Mouse (Mus musculus) heart, embryonic 11.5 days (tissue): ENCODE measurements around the gene Srsf6. TPM values are rescaled to one million over a fixed set of nuclear protein-coding genes. Genes with fewer than 3 reads are reported as not detected.

Experiments
- ATAC-seq: fragments of 200-750 bp; cut with Nextera tagmentation; replicated peaks from 2 replicates; pipeline ENCODE4 v1.8.0; 2017; ENCODE audit warnings: moderate library complexity; ENCODE audit not compliant: insufficient number of reproducible peaks, low FRiP score, low TSS enrichment
- H3K27ac ChIP-seq: fragments of 300-500 bp; sonication (generic); 2 replicates; pipeline ENCODE4 v1.5.1; 2014; ENCODE audit warnings: mild to moderate bottlenecking, low read depth, low read length
- H3K27me3 ChIP-seq: fragments of 300-500 bp; sonication (generic); 2 replicates; pipeline ENCODE4 v1.6.1; 2014; ENCODE audit warnings: mild to moderate bottlenecking, low read length, mixed read lengths; ENCODE audit not compliant: control insufficient read depth, insufficient read depth
- H3K36me3 ChIP-seq: fragments of 300-500 bp; sonication (generic); 2 replicates; pipeline ENCODE4 v1.6.1; 2014; ENCODE audit warnings: mild to moderate bottlenecking, low read length, moderate library complexity, mixed read lengths; ENCODE audit not compliant: control insufficient read depth, insufficient read depth
- H3K4me1 ChIP-seq: fragments of 300-500 bp; sonication (generic); 2 replicates; pipeline ENCODE4 v1.6.1; 2014; ENCODE audit warnings: low read length; ENCODE audit not compliant: control insufficient read depth, insufficient read depth
- H3K4me2 ChIP-seq: fragments of 300-500 bp; sonication (generic); 2 replicates; pipeline ENCODE4 v1.6.1; 2014; ENCODE audit warnings: mild to moderate bottlenecking, moderate library complexity
- H3K4me3 ChIP-seq: fragments of 300-500 bp; sonication (generic); 2 replicates; pipeline ENCODE4 v1.5.1; 2014; ENCODE audit warnings: low read depth, low read length
- H3K9ac ChIP-seq: fragments of 300-500 bp; sonication (generic); 2 replicates; pipeline ENCODE4 v1.6.1; 2014; ENCODE audit warnings: mild to moderate bottlenecking, low read depth, low read length, moderate library complexity
- H3K9me3 ChIP-seq: fragments of 300-500 bp; sonication (generic); replicated peaks from 2 replicates; pipeline ENCODE4 v1.6.1; 2016; ENCODE audit warnings: low read length; ENCODE audit not compliant: control insufficient read depth
- WGBS: fragments of 180-500 bp; shearing (Covaris S2); extraction: QIAGEN DNeasy Blood & Tissue Kit; methylation state at CpG from one replicate; pipeline ENCODE4 v1.1.7; 2014; ENCODE audit not compliant: insufficient replicate concordance; 5-methylcytosine and 5-hydroxymethylcytosine counted together
- polyA plus RNA-seq: library from polyadenylated mRNA; unstranded; fragments of >200 nt; fragmentation: Nextera tagmentation; extraction: Ambion mirVana; gene quantifications from 2 replicates; pipeline ENCODE4 v1.2.1, GENCODE M21; 2014

The Srsf6 gene
- polyA plus RNA-seq, 1 experiment from 2014 or later = 164 TPM

DNA sequence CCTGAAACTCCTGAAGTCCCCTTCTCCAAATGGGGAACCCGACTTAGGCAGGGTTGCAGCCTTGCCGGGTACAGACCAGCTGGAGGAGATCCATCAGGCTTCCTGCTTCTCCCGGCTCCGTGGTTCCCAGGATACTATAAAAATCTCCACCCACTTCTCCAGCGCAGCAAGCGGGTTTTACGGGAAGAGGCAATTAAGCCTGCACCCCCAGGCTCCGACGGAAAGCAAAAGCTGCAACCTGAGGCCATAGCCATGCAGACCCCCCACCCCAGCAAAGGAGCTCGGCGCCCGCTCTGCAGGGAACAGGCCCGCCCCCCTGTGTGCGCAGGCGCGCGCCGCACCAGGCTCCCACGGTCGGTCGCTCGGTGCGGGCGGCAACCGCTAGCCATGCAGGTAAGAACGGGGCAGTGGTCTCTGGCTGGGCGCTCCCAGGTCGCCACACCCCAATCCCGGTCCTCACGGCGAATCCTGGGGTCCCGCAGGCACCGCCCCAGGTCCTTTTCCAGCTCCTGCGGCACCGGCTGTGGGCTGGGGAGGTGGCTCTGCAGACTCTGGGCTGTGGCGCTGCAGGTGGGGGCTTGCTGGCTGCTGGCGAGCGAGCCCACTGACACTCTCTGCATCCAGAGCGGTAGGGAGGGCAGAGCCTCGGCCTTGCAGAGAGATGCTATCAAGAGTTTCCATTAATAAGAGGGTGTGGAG lies 12.0 kb downstream of the Srsf6 start, which contains the start of gene L3mbtl1:
Gene L3mbtl1 (plus strand): TSS at position 325 of the 699 bp plus-strand sequence.
- ATAC-seq = no peak
- peak within 1 kb of the TSS; percentile 98 for H3K4me2 ChIP-seq
- peak within 1 kb of the TSS; percentile 69 for H3K9ac ChIP-seq
- peaks cover 23% of the 10 kb centered on the region for H3K27me3 ChIP-seq
- H3K4me3 ChIP-seq = peak within 1 kb of the TSS; percentile 63
- H3K27ac ChIP-seq = no peak within 1 kb of the TSS
- H3K36me3 ChIP-seq = peaks cover 8% of the 10 kb centered on the region; the same call in 1 of the 2 replicates
- WGBS = under 1% methylated on average over 40 of the region's 40 CpGs
- H3K4me1 ChIP-seq = peaks cover 2% of the 10 kb centered on the region; the same call in 1 of the 2 replicates
- no peaks in the 10 kb centered on the region for H3K9me3 ChIP-seq

DNA sequence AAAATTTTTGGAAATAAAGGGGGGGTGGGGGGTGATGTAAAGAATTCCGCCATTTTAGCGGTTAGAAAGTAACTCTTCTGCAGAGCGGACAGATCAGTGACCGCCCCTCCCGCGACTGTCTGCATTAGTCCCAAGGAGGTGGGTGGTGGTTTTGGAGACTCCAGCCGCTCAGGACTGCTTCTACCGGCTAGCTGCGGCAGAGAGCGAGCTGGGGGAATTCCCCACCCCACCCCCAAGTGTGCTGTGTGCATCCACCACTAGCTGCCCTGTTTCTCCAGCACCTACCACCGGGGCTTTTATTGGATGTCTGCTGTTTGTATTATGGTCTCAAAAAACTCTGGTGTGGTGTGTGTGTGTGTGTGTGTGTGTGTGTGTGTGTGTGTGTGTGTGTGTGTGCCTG lies 12.6 kb downstream of the Srsf6 start:
- H3K4me3 ChIP-seq = peak overlapping the region; percentile 63
- no peaks in the 10 kb centered on the region for H3K9me3 ChIP-seq
- peaks cover 2% of the 10 kb centered on the region; the same call in 1 of the 2 replicates for H3K4me1 ChIP-seq
- WGBS = 10% methylated on average over 11 of the region's 11 CpGs
- 0 out of 2 replicates have a peak, but pooled peaks cover 2% of the 10 kb centered on the region for H3K36me3 ChIP-seq
- peaks cover 23% of the 10 kb centered on the region for H3K27me3 ChIP-seq
- H3K27ac ChIP-seq = no peak overlapping the region
- ATAC-seq = no peak
- peak overlapping the region; percentile 98 for H3K4me2 ChIP-seq
- H3K9ac ChIP-seq = no peak overlapping the region

DNA sequence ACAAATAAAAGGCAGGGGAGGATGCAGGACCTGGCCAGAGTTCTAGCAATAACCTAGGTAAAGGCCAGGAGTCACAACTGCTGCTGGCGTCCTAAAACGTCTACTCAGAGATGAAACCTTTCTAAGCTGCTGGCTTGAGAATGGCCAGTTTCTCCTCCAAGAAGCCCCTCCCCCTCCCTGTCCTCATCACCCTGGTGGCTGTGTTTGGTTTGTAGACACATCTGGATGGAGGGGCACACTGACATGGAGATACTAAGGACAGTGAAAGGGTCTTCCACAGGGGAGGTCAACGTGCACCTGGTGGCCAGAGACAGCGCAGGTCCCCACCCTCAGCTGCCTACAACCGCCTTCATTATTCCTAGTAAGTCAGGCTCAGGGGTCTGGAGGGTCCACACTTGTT lies 15.6 kb downstream of the Srsf6 start:
- 77% methylated on average over 5 of the region's 5 CpGs for WGBS

DNA sequence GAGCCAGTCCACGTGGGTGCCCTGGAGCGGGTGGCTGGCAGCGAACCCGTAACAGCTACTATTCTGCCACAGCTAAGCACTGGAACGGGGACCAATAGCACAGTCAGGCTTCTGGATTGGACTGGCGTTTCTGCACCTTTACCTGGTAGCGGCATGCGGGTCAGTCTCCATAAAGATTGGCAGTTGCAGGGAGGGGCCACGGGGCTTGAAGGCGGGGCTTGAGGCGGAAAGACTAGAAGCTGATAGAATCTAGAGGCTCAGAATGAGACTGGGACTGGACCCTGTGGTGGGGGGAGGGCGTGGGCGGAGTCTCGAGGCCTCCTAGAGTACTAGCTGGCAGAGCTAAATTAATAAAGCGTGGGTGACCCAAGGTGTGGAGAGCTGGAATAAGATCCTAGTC lies 16.4 kb downstream of the Srsf6 start:
- Histone ChIP-seq H3K4me1 (peaks cover 2% of the 10 kb centered on the region; the same call in 1 of the 2 replicates), H3K4me2 (peak overlapping the region; percentile 60), H3K36me3 (no peaks in the 10 kb centered on the region), H3K27ac (no peak overlapping the region), H3K9me3 (no peaks in the 10 kb centered on the region), H3K4me3 (peak overlapping the region; percentile 24; the same call in 1 of the 2 replicates), H3K27me3 (peaks cover 19% of the 10 kb centered on the region), H3K9ac (no peak overlapping the region)
- WGBS = 33% methylated on average over 15 of the region's 15 CpGs
- ATAC-seq = no peak

More for the DNA sequence above, 15.6 kb downstream of the Srsf6 start:
- Histone ChIP-seq H3K4me3 (no peak overlapping the region), H3K9ac (no peak overlapping the region), H3K4me2 (no peak overlapping the region), H3K4me1 (peaks cover 2% of the 10 kb centered on the region; the same call in 1 of the 2 replicates), H3K27ac (no peak overlapping the region), H3K9me3 (no peaks in the 10 kb centered on the region), H3K36me3 (no peaks in the 10 kb centered on the region), H3K27me3 (peaks cover 20% of the 10 kb centered on the region)
- ATAC-seq = no peak

DNA sequence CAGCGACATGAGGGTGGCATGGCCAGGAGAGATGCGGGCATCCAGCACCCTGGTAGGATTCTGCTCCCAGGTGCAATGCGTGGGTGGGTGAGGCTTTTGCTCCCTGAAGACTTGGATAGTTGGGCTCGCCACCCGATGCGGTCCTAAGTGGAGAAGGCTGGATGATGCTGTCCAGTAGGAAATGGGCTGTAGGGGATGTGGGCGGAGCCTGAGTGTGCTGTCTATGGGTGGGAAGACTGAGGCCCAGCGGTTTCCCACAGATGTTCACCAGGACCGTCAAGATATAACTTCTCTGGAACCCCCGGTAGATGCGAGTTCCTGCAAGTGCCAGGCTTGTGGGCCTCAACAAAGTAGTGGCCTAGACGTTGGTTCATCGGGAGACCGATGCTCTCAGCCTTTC lies 16.9 kb downstream of the Srsf6 start:
- Histone ChIP-seq H3K4me2 (peak overlapping the region; percentile 60), H3K9me3 (no peaks in the 10 kb centered on the region), H3K36me3 (no peaks in the 10 kb centered on the region), H3K4me1 (no peaks in the 10 kb centered on the region; the same call in 1 of the 2 replicates), H3K9ac (no peak overlapping the region), H3K27ac (no peak overlapping the region), H3K4me3 (peak overlapping the region; percentile 24), H3K27me3 (peaks cover 14% of the 10 kb centered on the region)
- no peak for ATAC-seq
- 49% methylated on average over 14 of the region's 14 CpGs for WGBS

DNA sequence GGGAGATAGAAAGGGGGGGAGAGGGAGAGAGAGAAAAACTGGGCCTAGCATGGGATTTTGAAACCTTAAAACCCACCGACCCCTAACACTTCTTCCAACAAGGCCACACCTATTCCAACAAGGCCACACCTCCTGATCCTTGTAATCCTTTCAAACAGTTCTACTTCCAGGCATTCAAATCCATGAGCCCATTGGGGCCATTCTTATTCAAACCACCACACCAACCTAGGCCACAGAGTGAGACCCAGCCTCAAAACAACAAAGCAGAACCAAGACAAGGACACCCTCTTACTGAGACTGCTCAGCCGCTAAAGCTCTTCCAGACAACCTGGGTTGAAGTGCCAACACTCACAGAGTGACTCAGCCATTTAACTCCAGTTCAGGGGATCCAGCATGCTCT lies 19.4 kb downstream of the Srsf6 start:
- H3K9ac ChIP-seq = no peak overlapping the region
- no peak for ATAC-seq
- no peak overlapping the region for H3K4me3 ChIP-seq
- 85% methylated on average over 2 of the region's 2 CpGs for WGBS
- H3K36me3 ChIP-seq = no peaks in the 10 kb centered on the region
- H3K4me2 ChIP-seq = no peak overlapping the region
- no peaks in the 10 kb centered on the region; the same call in 1 of the 2 replicates for H3K27me3 ChIP-seq
- H3K4me1 ChIP-seq = no peaks in the 10 kb centered on the region
- H3K27ac ChIP-seq = no peak overlapping the region
- H3K9me3 ChIP-seq = no peaks in the 10 kb centered on the region

DNA sequence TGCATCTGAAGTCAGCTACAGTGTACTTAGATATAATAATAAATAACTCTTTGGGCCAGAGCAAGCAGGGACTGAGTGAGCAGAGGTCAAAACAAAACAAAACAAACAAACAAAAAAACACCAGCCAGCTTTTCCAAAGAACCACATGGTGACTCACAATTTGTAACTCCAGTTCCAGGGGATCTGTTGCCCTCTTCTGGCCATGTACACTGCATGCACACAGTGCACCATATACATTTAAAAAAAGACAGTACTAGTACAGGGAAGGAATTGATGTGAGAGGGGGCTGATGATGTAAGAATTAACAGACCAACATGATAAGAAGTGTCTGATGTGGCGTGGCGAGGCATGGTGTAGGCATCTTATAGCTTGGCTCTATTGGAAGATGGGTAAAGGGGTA lies 25.5 kb downstream of the Srsf6 start:
- H3K9ac ChIP-seq = no peak overlapping the region
- WGBS = 88% methylated on average over 2 of the region's 2 CpGs
- no peak overlapping the region for H3K27ac ChIP-seq
- H3K36me3 ChIP-seq = no peaks in the 10 kb centered on the region
- no peaks in the 10 kb centered on the region for H3K27me3 ChIP-seq
- H3K4me1 ChIP-seq = no peaks in the 10 kb centered on the region
- no peak overlapping the region for H3K4me2 ChIP-seq
- H3K9me3 ChIP-seq = no peaks in the 10 kb centered on the region
- ATAC-seq = no peak
- H3K4me3 ChIP-seq = no peak overlapping the region

DNA sequence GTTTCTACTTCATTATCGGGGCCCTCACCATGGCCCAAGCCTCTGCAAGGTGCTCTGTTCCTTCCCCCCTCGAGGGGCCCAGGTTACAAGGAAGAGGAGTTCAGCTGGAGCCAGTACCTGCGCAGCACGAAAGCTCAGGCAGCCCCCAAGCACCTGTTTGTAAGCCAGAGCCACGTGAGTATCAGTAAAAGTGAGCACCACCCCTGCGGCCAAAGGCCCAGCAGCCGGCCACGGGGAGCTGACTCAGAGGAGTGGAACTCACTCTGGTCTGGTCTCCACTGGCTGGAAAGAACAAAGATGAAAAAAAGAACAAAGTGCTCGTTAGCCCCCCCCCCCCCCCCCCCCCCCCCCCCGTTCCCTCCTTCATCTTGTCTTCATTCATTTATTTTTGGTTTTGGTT lies 30.0 kb downstream of the Srsf6 start:
- no peak overlapping the region for H3K4me3 ChIP-seq
- H3K27me3 ChIP-seq = no peaks in the 10 kb centered on the region
- no peaks in the 10 kb centered on the region for H3K36me3 ChIP-seq
- no peak for ATAC-seq
- no peaks in the 10 kb centered on the region for H3K4me1 ChIP-seq
- no peak overlapping the region for H3K4me2 ChIP-seq
- no peak overlapping the region for H3K9ac ChIP-seq
- H3K9me3 ChIP-seq = no peaks in the 10 kb centered on the region
- H3K27ac ChIP-seq = no peak overlapping the region
- 64% methylated on average over 9 of the region's 10 CpGs for WGBS

DNA sequence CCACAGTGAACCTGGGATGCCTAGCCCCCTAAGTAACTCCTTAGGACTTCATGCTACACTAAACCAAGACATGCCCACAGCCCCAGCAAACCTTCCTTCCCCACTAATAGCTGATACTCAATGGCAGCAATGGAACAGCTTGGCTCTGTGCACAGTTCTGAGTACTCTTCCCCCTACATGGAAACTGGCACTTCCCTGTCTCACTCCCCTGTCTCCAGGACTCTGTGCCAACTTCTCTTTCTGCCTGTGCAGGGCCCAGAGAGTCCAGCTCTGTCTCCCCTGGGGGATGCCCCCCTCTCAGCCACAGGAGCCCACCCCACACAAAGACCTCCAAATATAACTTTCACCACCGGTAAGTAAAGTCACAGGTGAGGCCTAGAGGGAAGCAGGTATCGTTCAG lies 35.4 kb downstream of the Srsf6 start:
- Histone ChIP-seq H3K4me1 (no peaks in the 10 kb centered on the region), H3K9me3 (no peaks in the 10 kb centered on the region), H3K4me2 (no peak overlapping the region), H3K36me3 (no peaks in the 10 kb centered on the region), H3K27ac (no peak overlapping the region), H3K9ac (no peak overlapping the region), H3K27me3 (no peaks in the 10 kb centered on the region), H3K4me3 (no peak overlapping the region)
- WGBS = 88% methylated on average over 2 of the region's 2 CpGs
- no peak for ATAC-seq
